12 mouse cellular contexts compared by ENCODE assay signal in the genomic region with DNA sequence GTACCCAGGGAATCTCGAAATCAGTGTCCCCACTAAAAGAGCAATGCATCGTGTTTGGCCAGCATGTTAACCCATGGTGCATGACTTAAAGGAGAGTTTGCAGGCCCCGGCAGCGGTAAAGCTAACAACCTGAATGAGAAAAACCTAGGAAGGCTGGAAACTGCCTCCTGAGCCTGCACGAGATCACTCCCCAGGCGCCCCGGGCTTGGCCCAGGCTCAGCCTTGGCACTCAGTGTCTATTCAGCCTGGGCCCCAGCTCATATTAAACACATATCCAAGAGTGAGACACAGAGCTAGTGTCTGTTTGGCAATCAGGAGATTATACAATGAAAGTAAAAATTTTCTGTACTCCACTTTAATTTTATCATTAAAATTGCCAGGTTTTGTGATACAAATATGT.
"Had no signal": no experiment of that assay in that cellular context is flagged by ENCODE, and none has a peak within 500 bp of the region (broad histone marks: within the 10 kb centered on the region; RNA-seq: fewer than 3 reads in every experiment).

No protein-coding gene starts in this region.

- H3K4me3 ChIP-seq: layer of hippocampus, adult 2 months; limb, embryonic 10.5 days; liver, embryonic 15.5 days; midbrain, embryonic 13.5 days; stomach, embryonic 15.5 days had no signal

- H3K4me1 ChIP-seq: liver, embryonic 15.5 days had no signal

- H3K27ac ChIP-seq: layer of hippocampus, adult 2 months; limb, embryonic 10.5 days; liver, embryonic 15.5 days; midbrain, embryonic 13.5 days; stomach, embryonic 15.5 days had no signal

- DNase-seq: kidney, postnatal 10 days; kidney, postnatal 4 days; lung, adult 2 months; lung, postnatal 36 days; right cerebral cortex, postnatal 14 days; thymus, adult 2 months; thymus, postnatal 25 days had no signal

- H3K27me3 ChIP-seq: liver, embryonic 15.5 days; stomach, embryonic 15.5 days had no signal
